Mouse (Mus musculus) splenic B cell, adult 2 months (primary cell): ENCODE results near the gene Rap1gap2.

Experiments
- DNase-seq: peaks from one replicate; pipeline ENCODE4 v3.0.0-alpha.2; 2011; ENCODE audit warnings: low read depth, low spot score
- H3K27me3 ChIP-seq: 2 replicates; pipeline ENCODE4 v1.6.1; 2012; ENCODE audit warnings: mild to moderate bottlenecking, low read length, moderate library complexity, mixed read lengths; ENCODE audit not compliant: control insufficient read depth, poor library complexity, insufficient read depth, severe bottlenecking
- H3K36me3 ChIP-seq: 2 replicates; pipeline ENCODE4 v1.6.1; 2012; ENCODE audit warnings: mild to moderate bottlenecking, low read length, moderate library complexity, mixed read lengths; ENCODE audit not compliant: control insufficient read depth, poor library complexity, insufficient read depth, severe bottlenecking

Rap1gap2 gene

GRCm38 (mm10) chr11:74634490-74635275 is 24.0 kb upstream of the Rap1gap2 start:
- DNase-seq: peak; percentile 86
- Histone ChIP-seq H3K27me3 (no peaks in the 10 kb centered on the region), H3K36me3 (no peaks in the 10 kb centered on the region)

GRCm38 (mm10) chr11:74631880-74632789 is 21.4 kb upstream of the Rap1gap2 start:
- Histone ChIP-seq H3K36me3 (no peaks in the 10 kb centered on the region), H3K27me3 (no peaks in the 10 kb centered on the region)
- no peak for DNase-seq

- no peak for DNase-seq
- no peaks in the 10 kb centered on the region for H3K36me3 ChIP-seq
- H3K27me3 ChIP-seq: no peaks in the 10 kb centered on the region
These were observed 16.8 kb upstream of the Rap1gap2 start for GRCm38 (mm10) chr11:74627481-74627880.

GRCm38 (mm10) chr11:74625333-74625732 is 14.6 kb upstream of the Rap1gap2 start:
- H3K27me3 ChIP-seq: no peaks in the 10 kb centered on the region
- no peaks in the 10 kb centered on the region for H3K36me3 ChIP-seq
- DNase-seq: no peak

GRCm38 (mm10) chr11:74623693-74624092 is 13.0 kb upstream of the Rap1gap2 start:
- DNase-seq: no peak
- Histone ChIP-seq H3K36me3 (no peaks in the 10 kb centered on the region), H3K27me3 (no peaks in the 10 kb centered on the region)

GRCm38 (mm10) chr11:74621974-74622669 is 11.4 kb upstream of the Rap1gap2 start:
- H3K27me3 ChIP-seq: no peaks in the 10 kb centered on the region
- DNase-seq: no peak
- H3K36me3 ChIP-seq: no peaks in the 10 kb centered on the region

- DNase-seq: no peak
- Histone ChIP-seq H3K27me3 (no peaks in the 10 kb centered on the region), H3K36me3 (no peaks in the 10 kb centered on the region)
These were observed 9.2 kb upstream of the Rap1gap2 start for GRCm38 (mm10) chr11:74619956-74620300.

GRCm38 (mm10) chr11:74619201-74619955 is 8.7 kb upstream of the Rap1gap2 start, which contains the start of gene Ccdc92b:
TSS of gene Ccdc92b (plus strand) at chr11:74619605.
- Histone ChIP-seq H3K36me3 (no peaks in the 10 kb centered on the region), H3K27me3 (no peaks in the 10 kb centered on the region)
- peak; percentile 69 for DNase-seq

- H3K27me3 ChIP-seq: no peaks in the 10 kb centered on the region
- no peak for DNase-seq
- H3K36me3 ChIP-seq: no peaks in the 10 kb centered on the region
These were observed 4.9 kb upstream of the Rap1gap2 start for GRCm38 (mm10) chr11:74615571-74615970.

- DNase-seq: no peak
- H3K27me3 ChIP-seq: no peaks in the 10 kb centered on the region
- no peaks in the 10 kb centered on the region for H3K36me3 ChIP-seq
These were observed 2.7 kb upstream of the Rap1gap2 start for GRCm38 (mm10) chr11:74613428-74613827.

GRCm38 (mm10) chr11:74611437-74611836 is 722 bp upstream of the Rap1gap2 start:
- Histone ChIP-seq H3K36me3 (no peaks in the 10 kb centered on the region), H3K27me3 (no peaks in the 10 kb centered on the region)
- DNase-seq: no peak

GRCm38 (mm10) chr11:74610068-74610467 is 647 bp downstream of the Rap1gap2 start:
- H3K36me3 ChIP-seq: no peaks in the 10 kb centered on the region
- DNase-seq: no peak
- no peaks in the 10 kb centered on the region for H3K27me3 ChIP-seq

GRCm38 (mm10) chr11:74602286-74602685 is 8.4 kb downstream of the Rap1gap2 start:
- DNase-seq: no peak
- no peaks in the 10 kb centered on the region for H3K27me3 ChIP-seq
- H3K36me3 ChIP-seq: no peaks in the 10 kb centered on the region

GRCm38 (mm10) chr11:74597990-74598337 is 12.8 kb downstream of the Rap1gap2 start:
- no peaks in the 10 kb centered on the region for H3K27me3 ChIP-seq
- DNase-seq: no peak
- no peaks in the 10 kb centered on the region for H3K36me3 ChIP-seq
